Mouse (Mus musculus) ES-Bruce4 (cell line): ENCODE data around the gene Cd300ld. TPM values are rescaled to one million over a fixed set of nuclear protein-coding genes. Genes with fewer than 3 reads are reported as not detected.

Experiments used
- H3K27ac ChIP-seq: 2 replicates; pipeline ENCODE4 v1.5.1; 2012; ENCODE audit warnings: low read length, inconsistent platforms; ENCODE audit not compliant: insufficient read depth
- H3K27me3 ChIP-seq: 2 replicates; pipeline ENCODE4 v1.6.1; 2012; ENCODE audit warnings: mild to moderate bottlenecking, low read length, inconsistent platforms; ENCODE audit not compliant: control insufficient read depth, poor library complexity, insufficient read depth, severe bottlenecking
- H3K36me3 ChIP-seq: 2 replicates; pipeline ENCODE4 v1.6.1; 2012; ENCODE audit warnings: inconsistent platforms, mild to moderate bottlenecking, low read length, moderate library complexity; ENCODE audit not compliant: control insufficient read depth, poor library complexity, insufficient read depth, severe bottlenecking
- H3K4me1 ChIP-seq: one replicate; pipeline ENCODE4 v1.8.1; 2011; ENCODE audit warnings: low read length; ENCODE audit not compliant: control insufficient read depth, insufficient read depth
- H3K4me3 ChIP-seq: 2 replicates; pipeline ENCODE4 v1.5.1; 2011; ENCODE audit warnings: low read depth, mild to moderate bottlenecking, low read length
- H3K9ac ChIP-seq: 2 replicates; pipeline ENCODE4 v1.6.1; 2012; ENCODE audit warnings: low read depth, mild to moderate bottlenecking, inconsistent platforms; ENCODE audit not compliant: poor library complexity, severe bottlenecking
- H3K9me3 ChIP-seq: replicated peaks from 2 replicates; pipeline ENCODE4 v1.6.1; 2012; ENCODE audit warnings: mild to moderate bottlenecking, low read length, inconsistent platforms; ENCODE audit not compliant: control insufficient read depth, poor library complexity, insufficient read depth, severe bottlenecking
- CTCF ChIP-seq: IDR thresholded peaks from one replicate; pipeline ENCODE4 v1.8.1; 2011; ENCODE audit warnings: low read depth, low read length
- EP300 ChIP-seq: IDR thresholded peaks from 2 replicates; pipeline ENCODE4 v1.6.1; 2011; ENCODE audit warnings: low read depth, low read length; ENCODE audit not compliant: insufficient read depth
- POLR2A ChIP-seq: IDR thresholded peaks from one replicate; pipeline ENCODE4 v1.8.1; 2011; ENCODE audit warnings: low read length; ENCODE audit not compliant: insufficient read depth
- polyA plus RNA-seq: library from polyadenylated mRNA; stranded (reverse); fragments of >200 nt; gene quantifications from 2 replicates; pipeline ENCODE4 v1.2.4, GENCODE M21; 2011; ENCODE audit warnings: low read depth; ENCODE audit not compliant: missing spikeins, insufficient read depth, insufficient read length

The Cd300ld gene
- polyA plus RNA-seq, 1 experiment: not detected

GRCm38 (mm10) chr11:114933591-114933990 is 56.1 kb downstream of the Cd300ld start:
- no peaks in the 10 kb centered on the region for H3K9me3 ChIP-seq
- H3K9ac ChIP-seq: no peak overlapping the region
- no peak for TF ChIP-seq EP300
- no peak for TF ChIP-seq POLR2A
- TF ChIP-seq CTCF: no peak
- H3K36me3 ChIP-seq: no peaks in the 10 kb centered on the region
- H3K4me3 ChIP-seq: no peak overlapping the region
- no peak overlapping the region for H3K27ac ChIP-seq
- no peaks in the 10 kb centered on the region for H3K27me3 ChIP-seq
- no peaks in the 10 kb centered on the region for H3K4me1 ChIP-seq

Other genes starting within 250 kb of the Cd300ld start
- 1.0 and 1.4 TPM in 2 replicates for gene Kif19a, start 224.5 kb downstream of the Cd300ld start, polyA plus RNA-seq
- gene Btbd17, start 194.0 kb downstream of the Cd300ld start, polyA plus RNA-seq: 0.93 TPM in 1 of 2 replicates, not detected in the other
- not detected in 2 replicates for gene Gpr142, start 191.0 kb downstream of the Cd300ld start, polyA plus RNA-seq
- 48.8 and 57.0 TPM in 2 replicates for gene Gprc5c, start 138.8 kb downstream of the Cd300ld start, polyA plus RNA-seq
- gene Cd300a, start 99.9 kb downstream of the Cd300ld start, polyA plus RNA-seq: 0.78 and 2.3 TPM in 2 replicates
- gene Cd300lb, start 55.5 kb downstream of the Cd300ld start, polyA plus RNA-seq: not detected in 2 replicates
- not detected in 2 replicates for gene Cd300c, start 20.8 kb downstream of the Cd300ld start, polyA plus RNA-seq
- not detected in 2 replicates for gene Cd300c2, start 12.0 kb upstream of the Cd300ld start, polyA plus RNA-seq
- gene Cd300ld2, start 26.3 kb upstream of the Cd300ld start, polyA plus RNA-seq: not detected in 2 replicates
- gene Cd300ld4, start 37.1 kb upstream of the Cd300ld start, polyA plus RNA-seq: not detected in 2 replicates
- gene Cd300ld5, start 47.8 kb upstream of the Cd300ld start, polyA plus RNA-seq: not detected in 2 replicates
- not detected in 2 replicates for gene Cd300ld3, start 58.5 kb upstream of the Cd300ld start, polyA plus RNA-seq
- not detected in 2 replicates for gene Cd300e, start 72.3 kb upstream of the Cd300ld start, polyA plus RNA-seq
- gene Rab37, start 101.5 kb upstream of the Cd300ld start, polyA plus RNA-seq: 0.99 and 3.0 TPM in 2 replicates
- 1.1 TPM in 1 of 2 replicates, not detected in the other for gene Cd300lf, start 144.1 kb upstream of the Cd300ld start, polyA plus RNA-seq
- 73.2 and 77.8 TPM in 2 replicates for gene Slc9a3r1, start 173.4 kb upstream of the Cd300ld start, polyA plus RNA-seq
- 4.8 and 8.0 TPM in 2 replicates for gene Tmem104, start 197.6 kb upstream of the Cd300ld start, polyA plus RNA-seq
- gene Nat9, start 197.9 kb upstream of the Cd300ld start, polyA plus RNA-seq: 13.1 and 16.2 TPM in 2 replicates